Mouse (Mus musculus): ENCODE data around the gene Exosc5. TPM values are rescaled to one million over a fixed set of nuclear protein-coding genes. Genes with fewer than 3 reads are reported as not detected.

Exosc5 gene
- polyA plus RNA-seq, 1 experiment from 2014 or later, result 45.1 TPM

DNA sequence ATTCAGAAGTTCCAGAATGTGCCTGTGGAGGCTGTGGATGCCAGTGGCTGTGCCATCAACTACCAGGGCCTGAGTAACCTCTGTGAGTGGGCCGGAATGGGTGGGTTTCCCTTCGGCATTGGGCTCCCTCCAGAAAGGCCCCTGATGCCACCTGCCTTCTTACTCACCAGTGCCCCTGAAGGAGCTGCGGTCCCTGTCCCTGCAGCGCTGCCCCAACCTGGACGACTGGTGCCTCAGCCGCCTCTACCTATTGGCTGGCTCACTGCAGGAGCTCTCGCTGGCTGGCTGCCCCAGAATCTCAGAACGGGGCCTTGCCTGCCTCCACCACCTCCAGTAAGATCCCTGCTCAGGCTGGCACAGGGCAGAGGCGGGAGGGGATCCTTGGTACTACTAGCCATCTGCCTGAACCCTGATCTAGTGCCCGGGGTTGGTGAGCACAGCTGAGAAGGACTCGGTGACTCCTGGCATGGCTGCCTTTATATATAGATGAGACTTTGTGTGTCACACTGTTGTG, 35.0 kb upstream of the Exosc5 start:
- WGBS, result 91% methylated on average over 11 of the region's 11 CpGs
- no peak for ATAC-seq (ENCODE audit: low read depth)
- Histone ChIP-seq H3K27me3 (peaks cover 16% of the 10 kb centered on the region), H3K9ac (no peak overlapping the region), H3K9me3 (no peaks in the 10 kb centered on the region), H3K4me1 (replicated peaks) (peaks cover 29% of the 10 kb centered on the region), H3K27ac (replicated peaks) (no peak overlapping the region), H3K4me3 (no peak overlapping the region), H3K36me3 (peaks cover 53% of the 10 kb centered on the region), H3K4me2 (no peak overlapping the region)

DNA sequence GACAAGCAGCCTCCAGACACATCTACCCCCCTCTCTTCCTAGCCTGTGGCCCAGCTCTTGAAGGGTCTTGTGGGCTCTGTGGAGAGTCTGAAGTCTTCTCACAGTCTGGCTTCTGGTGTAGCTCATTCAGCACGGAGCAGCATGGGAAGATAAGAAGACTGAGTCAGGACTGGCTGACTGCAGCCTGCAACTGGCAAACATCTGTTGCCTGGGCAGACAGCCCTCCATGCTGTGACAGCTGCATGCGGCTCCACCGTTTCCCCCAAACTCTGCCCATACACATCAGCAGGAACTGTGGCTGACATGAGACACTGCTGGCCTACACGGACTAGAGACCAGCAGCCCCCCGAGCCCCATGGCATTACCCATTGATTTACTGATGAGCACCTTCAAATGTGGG, 34.1 kb upstream of the Exosc5 start:
- no peak for ATAC-seq (ENCODE audit: low read depth)

DNA sequence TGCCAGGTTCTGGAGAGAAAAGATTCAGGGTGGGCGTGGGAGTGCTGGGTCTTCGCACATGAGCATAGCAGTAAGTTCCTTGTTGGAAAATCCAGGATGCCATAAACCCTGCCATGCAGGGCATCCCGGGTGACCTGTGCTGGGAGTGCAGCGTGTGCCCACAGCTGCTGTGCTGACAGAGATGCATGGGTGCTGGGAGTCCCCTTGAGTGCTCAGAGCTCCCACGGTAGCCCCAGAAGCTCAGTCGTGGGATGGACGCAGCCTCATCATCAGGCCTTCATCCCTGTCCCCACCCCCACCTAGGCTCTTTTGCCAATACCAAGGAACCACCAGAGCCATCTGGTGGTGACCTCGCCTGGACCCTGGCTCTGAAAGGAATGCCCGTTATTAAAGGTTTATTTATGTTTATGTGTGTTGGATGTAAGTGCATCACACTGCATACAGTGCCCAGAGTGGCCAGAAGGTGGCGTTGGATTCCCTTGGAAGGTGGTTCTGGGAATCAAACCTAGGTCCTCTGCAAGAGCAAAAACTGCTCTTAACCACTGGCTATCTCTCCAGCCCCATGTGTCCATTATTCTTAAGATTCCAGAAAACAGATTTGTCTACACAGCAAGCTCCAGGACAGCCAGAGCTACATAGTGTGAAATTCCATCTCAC, 33.2 kb upstream of the Exosc5 start:
- Histone ChIP-seq H3K4me3 (no peak overlapping the region), H3K4me1 (replicated peaks) (peaks cover 21% of the 10 kb centered on the region), H3K36me3 (peaks cover 71% of the 10 kb centered on the region), H3K9me3 (no peaks in the 10 kb centered on the region), H3K9ac (no peak overlapping the region), H3K27me3 (peaks cover 22% of the 10 kb centered on the region), H3K4me2 (no peak overlapping the region), H3K27ac (replicated peaks) (peak overlapping the region; percentile 52; the same call in 1 of the 2 replicates)
- no peak for ATAC-seq (ENCODE audit: low read depth)
- 77% methylated on average over 10 of the region's 10 CpGs for WGBS

More for the DNA sequence above, 34.1 kb upstream of the Exosc5 start:
- Histone ChIP-seq H3K4me2 (no peak overlapping the region), H3K4me1 (replicated peaks) (peaks cover 25% of the 10 kb centered on the region), H3K27me3 (peaks cover 22% of the 10 kb centered on the region), H3K9me3 (no peaks in the 10 kb centered on the region), H3K27ac (replicated peaks) (no peak overlapping the region), H3K4me3 (no peak overlapping the region), H3K36me3 (peaks cover 63% of the 10 kb centered on the region), H3K9ac (no peak overlapping the region)
- WGBS, result 78% methylated on average over 5 of the region's 5 CpGs

DNA sequence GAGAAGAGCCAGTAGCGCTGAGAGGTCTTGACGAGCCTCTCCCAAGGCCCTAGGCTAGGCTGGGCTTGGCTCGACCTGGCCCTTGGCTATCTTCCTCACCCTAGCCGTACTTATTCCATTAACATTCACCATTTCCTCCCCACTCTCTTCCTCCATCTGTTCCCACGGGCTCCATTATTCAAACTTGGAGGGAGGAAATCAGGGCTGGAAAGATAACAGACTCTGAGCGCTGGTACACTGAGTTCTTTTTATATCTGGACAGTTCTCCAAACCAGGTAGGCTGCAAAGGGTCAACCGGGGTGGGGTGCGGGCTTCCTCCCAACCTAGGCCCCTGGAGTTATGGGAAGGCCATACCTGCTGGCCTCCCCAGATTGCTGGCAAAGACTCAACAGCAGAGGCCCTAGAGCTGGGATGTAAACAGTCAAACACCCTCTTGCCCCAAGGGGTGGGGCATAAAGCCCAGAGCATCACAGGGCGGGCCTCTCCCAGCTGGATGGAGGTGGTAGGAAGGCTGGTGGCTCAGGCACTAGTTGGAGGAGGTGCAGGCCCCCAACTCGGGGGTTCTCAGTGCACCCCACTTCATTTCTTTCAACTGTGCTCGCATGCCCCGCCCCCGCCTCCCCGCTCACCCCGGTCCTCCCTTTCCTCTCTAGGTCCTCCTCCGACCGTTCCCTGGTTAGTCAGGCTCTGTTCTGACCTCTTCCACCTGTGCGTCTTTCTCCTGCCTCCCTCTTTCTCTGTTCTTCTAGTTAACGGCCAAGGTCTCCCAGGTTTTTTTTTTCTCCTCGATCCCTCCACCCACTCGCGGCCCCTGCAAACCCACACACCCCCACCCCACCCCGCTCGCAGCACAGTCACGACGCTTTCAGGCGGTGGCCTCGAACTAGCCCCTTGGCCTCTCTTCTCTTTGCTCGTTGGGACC, 32.2 kb upstream of the Exosc5 start, which contains the start of gene B3gnt8:
Gene B3gnt8, plus strand, starts transcription at position 146 of the 922 bp plus-strand sequence.
- no peak for ATAC-seq (ENCODE audit: low read depth)
- H3K9me3 ChIP-seq, result no peaks in the 10 kb centered on the region
- H3K4me2 ChIP-seq, result peak within 1 kb of the TSS; percentile 51
- H3K4me3 ChIP-seq, result peak within 1 kb of the TSS; percentile 29
- WGBS, result 17% methylated on average over 29 of the region's 29 CpGs
- peak within 1 kb of the TSS; percentile 52; the same call in 1 of the 2 replicates for H3K27ac ChIP-seq (replicated peaks)
- H3K36me3 ChIP-seq, result peaks cover 73% of the 10 kb centered on the region
- peak within 1 kb of the TSS; percentile 61 for H3K9ac ChIP-seq
- peaks cover 21% of the 10 kb centered on the region for H3K4me1 ChIP-seq (replicated peaks)
- peaks cover 22% of the 10 kb centered on the region for H3K27me3 ChIP-seq

DNA sequence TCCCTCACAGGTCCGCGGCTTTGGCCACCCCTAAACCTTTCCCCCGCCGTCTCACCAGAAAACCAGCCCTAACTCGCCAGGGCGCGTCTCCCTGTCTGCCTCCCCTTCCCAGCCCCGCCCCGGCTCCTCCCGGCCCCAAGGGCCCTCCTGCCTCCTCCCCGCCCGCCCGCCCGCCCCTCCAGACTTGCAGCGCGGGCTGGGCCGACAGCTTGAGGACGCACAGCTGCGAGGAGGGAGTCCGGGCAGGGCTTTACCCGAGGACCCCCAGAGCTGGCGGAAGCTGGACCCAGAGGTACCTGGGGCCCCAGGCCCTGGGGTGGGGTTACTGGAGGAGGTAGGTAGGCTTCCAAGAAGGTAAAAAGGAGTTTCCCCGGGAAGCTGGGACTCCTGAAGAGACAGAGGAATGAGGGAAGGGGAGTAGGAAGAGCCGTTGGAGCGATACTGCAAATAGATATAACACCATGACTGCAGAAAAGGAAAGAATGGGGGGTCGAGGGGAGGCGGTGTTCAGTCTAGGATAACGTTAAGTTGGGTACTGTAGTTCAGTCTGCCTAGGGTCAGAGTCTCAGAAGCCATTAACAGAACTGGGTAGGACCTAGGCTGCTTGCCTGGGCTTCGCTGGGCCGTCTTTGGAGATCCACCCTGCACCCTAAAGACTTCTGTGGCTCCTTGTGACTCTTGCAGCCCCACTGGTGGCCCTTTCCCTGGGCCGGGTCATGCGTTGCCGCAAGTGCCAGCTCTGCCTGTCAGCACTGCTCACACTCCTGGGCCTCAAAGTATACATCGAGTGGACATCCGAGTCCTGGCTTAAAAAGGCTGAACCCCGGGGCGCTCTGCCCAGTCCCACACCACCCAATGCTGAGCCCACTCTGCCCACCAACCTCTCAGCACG, 31.3 kb upstream of the Exosc5 start:
- H3K4me1 ChIP-seq (replicated peaks), result peaks cover 21% of the 10 kb centered on the region
- H3K9me3 ChIP-seq, result no peaks in the 10 kb centered on the region
- peak overlapping the region; percentile 52; the same call in 1 of the 2 replicates for H3K27ac ChIP-seq (replicated peaks)
- H3K4me2 ChIP-seq, result peak overlapping the region; percentile 51
- H3K27me3 ChIP-seq, result peaks cover 22% of the 10 kb centered on the region
- WGBS, result 17% methylated on average over 37 of the region's 38 CpGs
- peak; percentile 51; the same call in 1 of the 2 replicates for ATAC-seq (ENCODE audit: low read depth)
- H3K9ac ChIP-seq, result peak overlapping the region; percentile 61
- peaks cover 73% of the 10 kb centered on the region for H3K36me3 ChIP-seq
- peak overlapping the region; percentile 29 for H3K4me3 ChIP-seq

DNA sequence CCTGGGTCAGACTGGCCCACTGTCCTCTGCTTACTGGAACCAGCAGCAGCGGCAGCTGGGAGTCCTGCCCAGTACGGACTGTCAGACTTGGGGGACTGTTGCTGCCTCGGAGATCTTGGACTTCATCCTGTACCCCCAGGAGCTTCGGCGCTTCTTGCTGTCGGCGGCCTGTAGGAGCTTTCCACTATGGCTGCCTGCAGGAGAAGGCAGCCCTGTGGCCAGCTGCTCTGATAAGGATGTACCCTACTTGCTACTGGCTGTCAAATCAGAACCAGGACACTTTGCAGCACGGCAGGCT, 30.7 kb upstream of the Exosc5 start:
- H3K27ac ChIP-seq (replicated peaks), result no peak overlapping the region
- H3K9me3 ChIP-seq, result no peaks in the 10 kb centered on the region
- peak overlapping the region; percentile 51 for H3K4me2 ChIP-seq
- H3K4me3 ChIP-seq, result peak overlapping the region; percentile 29; the same call in 1 of the 2 replicates
- H3K36me3 ChIP-seq, result peaks cover 74% of the 10 kb centered on the region
- H3K4me1 ChIP-seq (replicated peaks), result peaks cover 21% of the 10 kb centered on the region
- no peak for ATAC-seq (ENCODE audit: low read depth)
- peaks cover 22% of the 10 kb centered on the region for H3K27me3 ChIP-seq
- H3K9ac ChIP-seq, result 0 out of 2 replicates have a peak overlapping the region, but pooled peaks have one; percentile 61
- WGBS, result 68% methylated on average over 8 of the region's 8 CpGs

DNA sequence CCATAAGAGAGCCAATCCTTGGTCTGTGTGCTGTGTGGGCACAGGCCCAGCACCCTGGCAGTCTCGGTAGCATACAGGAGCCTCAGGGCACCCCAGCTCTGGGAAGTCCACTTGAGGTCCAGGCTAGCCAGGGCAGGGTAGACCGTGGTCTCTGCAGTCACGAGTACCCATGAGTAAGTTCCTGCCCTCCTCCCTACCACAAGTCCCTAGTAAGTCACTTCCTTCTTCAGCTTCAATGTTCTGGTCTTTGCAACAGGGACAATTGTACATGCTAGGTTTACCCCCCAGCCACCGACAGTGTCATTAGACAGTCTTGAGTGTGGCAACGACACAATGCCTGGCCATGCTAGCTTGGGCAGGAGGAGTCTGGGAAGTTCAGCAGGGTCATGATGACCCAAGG, 26.3 kb upstream of the Exosc5 start:
- ATAC-seq (ENCODE audit: low read depth), result no peak
- H3K9ac ChIP-seq, result no peak overlapping the region
- WGBS, result 94% methylated on average over 5 of the region's 5 CpGs
- H3K4me1 ChIP-seq (replicated peaks), result peaks cover 5% of the 10 kb centered on the region
- no peak overlapping the region for H3K4me2 ChIP-seq
- H3K9me3 ChIP-seq, result no peaks in the 10 kb centered on the region
- H3K27me3 ChIP-seq, result peaks cover 18% of the 10 kb centered on the region
- no peak overlapping the region for H3K27ac ChIP-seq (replicated peaks)
- peaks cover 86% of the 10 kb centered on the region for H3K36me3 ChIP-seq
- H3K4me3 ChIP-seq, result no peak overlapping the region

DNA sequence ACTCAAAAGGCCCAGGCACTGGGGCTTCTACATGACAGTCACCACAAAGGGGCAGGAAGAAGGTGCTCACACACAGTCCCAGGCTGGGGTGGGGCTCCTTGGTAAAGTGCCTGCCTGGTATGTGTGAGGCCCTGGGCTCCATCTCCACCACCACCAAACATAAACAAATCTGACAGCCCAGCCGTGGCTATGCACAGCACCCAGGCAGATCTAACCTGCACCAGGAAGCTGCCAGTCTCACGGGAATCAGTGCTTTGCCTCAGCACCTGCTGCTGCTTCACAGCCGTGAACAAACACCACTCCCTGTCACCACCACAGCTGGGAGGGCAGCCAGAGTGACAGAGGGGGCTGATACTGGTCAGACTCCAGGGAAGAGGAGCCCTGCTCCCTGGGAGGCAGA, 22.6 kb upstream of the Exosc5 start:
- Histone ChIP-seq H3K9me3 (no peaks in the 10 kb centered on the region), H3K27me3 (no peaks in the 10 kb centered on the region), H3K4me2 (no peak overlapping the region), H3K9ac (no peak overlapping the region), H3K4me1 (replicated peaks) (no peaks in the 10 kb centered on the region), H3K27ac (replicated peaks) (no peak overlapping the region), H3K36me3 (peaks cover 86% of the 10 kb centered on the region), H3K4me3 (no peak overlapping the region)
- 76% methylated on average over 3 of the region's 3 CpGs for WGBS
- no peak for ATAC-seq (ENCODE audit: low read depth)

DNA sequence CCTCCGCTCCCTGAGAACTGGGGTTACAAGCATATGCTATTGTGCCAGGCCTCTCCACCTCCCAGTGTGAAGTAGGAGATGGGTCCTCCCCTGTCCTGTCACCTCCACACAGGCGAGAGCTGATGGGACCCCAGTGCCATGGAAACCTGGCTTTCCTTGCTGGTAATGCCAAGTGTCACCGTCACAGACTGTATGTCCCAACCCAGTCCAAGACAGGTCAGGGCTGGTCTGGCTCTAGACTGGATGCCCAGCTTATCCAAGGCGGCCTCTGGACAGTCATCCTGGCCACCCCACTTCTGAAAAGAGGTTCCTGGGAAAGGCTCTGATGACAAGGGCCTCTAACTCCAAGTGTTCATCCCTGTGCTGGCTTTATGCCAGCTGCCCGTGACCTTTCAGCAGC, 21.9 kb upstream of the Exosc5 start:
- Histone ChIP-seq H3K4me1 (replicated peaks) (no peaks in the 10 kb centered on the region), H3K27ac (replicated peaks) (no peak overlapping the region), H3K9ac (no peak overlapping the region), H3K4me2 (no peak overlapping the region), H3K27me3 (no peaks in the 10 kb centered on the region), H3K36me3 (peaks cover 84% of the 10 kb centered on the region), H3K4me3 (no peak overlapping the region), H3K9me3 (no peaks in the 10 kb centered on the region)
- WGBS, result 92% methylated on average over 5 of the region's 5 CpGs
- no peak for ATAC-seq (ENCODE audit: low read depth)

DNA sequence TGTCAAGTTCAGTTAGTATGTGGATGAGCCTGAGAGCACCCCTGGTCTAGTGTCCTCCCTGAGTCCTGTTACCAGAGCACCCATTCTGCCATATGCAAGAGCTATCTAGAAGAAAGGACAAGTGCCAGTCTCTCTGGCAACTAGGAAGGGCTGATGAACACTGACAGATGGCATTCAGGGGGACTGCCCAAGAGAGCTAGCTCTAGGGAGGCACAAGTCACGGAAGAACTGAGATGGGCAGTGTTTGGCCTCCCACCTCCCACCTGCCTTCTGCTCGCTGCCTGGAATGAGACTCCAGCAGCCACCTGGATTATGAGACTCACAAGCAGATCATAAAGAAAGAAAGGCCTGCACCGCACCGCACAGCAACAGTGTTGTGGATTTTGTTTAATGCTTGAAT, 19.2 kb upstream of the Exosc5 start:
- no peak overlapping the region for H3K4me2 ChIP-seq
- no peak; the same call in 1 of the 2 replicates for ATAC-seq (ENCODE audit: low read depth)
- H3K4me1 ChIP-seq (replicated peaks), result no peaks in the 10 kb centered on the region
- no peak overlapping the region for H3K27ac ChIP-seq (replicated peaks)
- H3K36me3 ChIP-seq, result peaks cover 63% of the 10 kb centered on the region
- no peaks in the 10 kb centered on the region for H3K27me3 ChIP-seq
- WGBS, result 87% methylated on average over 4 of the region's 4 CpGs
- no peaks in the 10 kb centered on the region for H3K9me3 ChIP-seq
- no peak overlapping the region for H3K4me3 ChIP-seq
- H3K9ac ChIP-seq, result no peak overlapping the region

DNA sequence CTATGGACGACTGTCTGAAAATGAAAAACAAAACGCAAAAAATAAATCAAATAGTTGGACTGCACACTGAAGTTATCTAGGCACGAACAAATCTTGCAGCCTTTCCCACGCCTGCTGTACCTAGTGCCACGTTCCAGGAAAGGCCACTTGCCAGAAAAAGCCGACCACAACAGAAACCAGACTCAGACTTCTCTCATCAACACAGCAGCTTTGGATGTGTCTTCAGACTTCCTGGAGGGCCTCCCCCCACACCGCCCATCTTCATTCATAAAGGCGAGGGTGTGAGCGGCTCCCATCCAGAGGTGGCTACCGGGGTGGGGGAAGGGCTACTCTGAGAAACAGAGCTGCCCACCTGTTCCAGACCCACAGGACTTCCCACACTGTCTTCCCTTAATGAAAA, 14.8 kb upstream of the Exosc5 start:
- no peak overlapping the region for H3K9ac ChIP-seq
- H3K27ac ChIP-seq (replicated peaks), result no peak overlapping the region
- no peaks in the 10 kb centered on the region for H3K4me1 ChIP-seq (replicated peaks)
- peaks cover 25% of the 10 kb centered on the region for H3K36me3 ChIP-seq
- no peak overlapping the region for H3K4me3 ChIP-seq
- H3K9me3 ChIP-seq, result no peaks in the 10 kb centered on the region
- no peaks in the 10 kb centered on the region for H3K27me3 ChIP-seq
- no peak for ATAC-seq (ENCODE audit: low read depth)
- 84% methylated on average over 10 of the region's 10 CpGs for WGBS
- H3K4me2 ChIP-seq, result no peak overlapping the region

Data from neural tube, embryonic 13.5 days (tissue).